Mouse (Mus musculus): ENCODE results near the gene Ric1. TPM values are rescaled to one million over a fixed set of nuclear protein-coding genes. Genes with fewer than 3 reads are reported as not detected.
"Not testable (repeated sequence)": the region's sequence is repeated elsewhere in the genome, so short reads cannot be mapped to it uniquely, and the experiment has no call there.

The Ric1 gene
- polyA plus RNA-seq, 1 experiment: 11.7 TPM

- DNase-seq (ENCODE audit: low spot score): no peak
Observed at GRCm38 (mm10) chr19:29527299-29527698, 5.2 kb downstream of the Ric1 start.

- DNase-seq (ENCODE audit: low spot score): no peak
Observed at GRCm38 (mm10) chr19:29528568-29528967, 6.5 kb downstream of the Ric1 start.

- no peak for DNase-seq (ENCODE audit: low spot score)
Observed at GRCm38 (mm10) chr19:29534030-29534429, 11.9 kb downstream of the Ric1 start.

GRCm38 (mm10) chr19:29542256-29542970, 20.3 kb downstream of the Ric1 start:
- no peak for DNase-seq (ENCODE audit: low spot score)

GRCm38 (mm10) chr19:29544026-29544425, 21.9 kb downstream of the Ric1 start:
- no peak for DNase-seq (ENCODE audit: low spot score)

GRCm38 (mm10) chr19:29550618-29551017, 28.5 kb downstream of the Ric1 start:
- no peak for DNase-seq (ENCODE audit: low spot score)

- no peak for DNase-seq (ENCODE audit: low spot score)
Observed at GRCm38 (mm10) chr19:29551128-29551527, 29.0 kb downstream of the Ric1 start.

- not testable (repeated sequence) for DNase-seq (ENCODE audit: low spot score)
Observed at GRCm38 (mm10) chr19:29551980-29552379, 29.9 kb downstream of the Ric1 start.

- not testable (repeated sequence) for DNase-seq (ENCODE audit: low spot score)
Observed at GRCm38 (mm10) chr19:29557171-29557845, 35.2 kb downstream of the Ric1 start.

GRCm38 (mm10) chr19:29562166-29562565, 40.1 kb downstream of the Ric1 start:
- DNase-seq (ENCODE audit: low spot score): no peak

- DNase-seq (ENCODE audit: low spot score): no peak
Observed at GRCm38 (mm10) chr19:29562603-29563002, 40.5 kb downstream of the Ric1 start.

- DNase-seq (ENCODE audit: low spot score): no peak
Observed at GRCm38 (mm10) chr19:29563258-29563779, 41.2 kb downstream of the Ric1 start.

GRCm38 (mm10) chr19:29566512-29566911, 44.4 kb downstream of the Ric1 start:
- DNase-seq (ENCODE audit: low spot score): no peak

- DNase-seq (ENCODE audit: low spot score): no peak
Observed at GRCm38 (mm10) chr19:29582439-29582838, 60.4 kb downstream of the Ric1 start.

- DNase-seq (ENCODE audit: low spot score): no peak
Observed at GRCm38 (mm10) chr19:29583734-29584133, 61.7 kb downstream of the Ric1 start.

- DNase-seq (ENCODE audit: low spot score): not testable (repeated sequence)
Observed at GRCm38 (mm10) chr19:29593783-29594182, 71.7 kb downstream of the Ric1 start.

GRCm38 (mm10) chr19:29596276-29596675, 74.2 kb downstream of the Ric1 start:
- DNase-seq (ENCODE audit: low spot score): no peak

GRCm38 (mm10) chr19:29596985-29597384, 74.9 kb downstream of the Ric1 start:
- no peak for DNase-seq (ENCODE audit: low spot score)

- no peak for DNase-seq (ENCODE audit: low spot score)
Observed at GRCm38 (mm10) chr19:29598981-29599380, 76.9 kb downstream of the Ric1 start.

- no peak for DNase-seq (ENCODE audit: low spot score)
Observed at GRCm38 (mm10) chr19:29603548-29604353, 81.7 kb downstream of the Ric1 start.

GRCm38 (mm10) chr19:29604653-29605052, 82.6 kb downstream of the Ric1 start:
- DNase-seq (ENCODE audit: low spot score): no peak

- no peak for DNase-seq (ENCODE audit: low spot score)
Observed at GRCm38 (mm10) chr19:29607521-29607920, 85.4 kb downstream of the Ric1 start.
